Comparison of ENCODE assay signal across 8 mouse cellular contexts in genomic region chr2:155818596-155819391, GRCm38 (mm10). TPM values are rescaled to one million over a fixed set of nuclear protein-coding genes. Genes with fewer than 3 reads are reported as not detected.
A peak's percentile ranks its signal among the peaks of the same experiment; 100 is the strongest.
DNase-seq lines count a peak whose midpoint lies in the region; ATAC-seq and TF ChIP-seq lines count a peak whose summit lies in the region.

No protein-coding gene starts in this region.

- peak overlapping the region; percentile 96 for H3K4me2 ChIP-seq in embryonic facial prominence, embryonic 13.5 days
- peak overlapping the region; percentile 93 for H3K4me2 ChIP-seq in limb, embryonic 13.5 days (replicated peaks)
- peak overlapping the region; percentile 81 for H3K4me2 ChIP-seq in midbrain, embryonic 16.5 days (ENCODE audit: low read length)

- 1% methylated on average over 37 of the region's 37 CpGs for whole genome bisulfite sequencing in embryonic facial prominence, embryonic 13.5 days
- WGBS in heart, adult 2 months: under 1% methylated on average over 37 of the region's 37 CpGs
- WGBS in limb, embryonic 13.5 days: 2% methylated on average over 37 of the region's 37 CpGs
- WGBS in midbrain, embryonic 16.5 days: 3% methylated on average over 37 of the region's 37 CpGs

- peak; percentile 99 for DNase-seq in 3134 (ENCODE audit: extremely low read depth, insufficient read length, low spot score)
- peak; percentile 98 to 99 for DNase-seq in adrenal gland, postnatal 36 days
- DNase-seq in heart, adult 2 months: peak; percentile 97
- DNase-seq in kidney, adult 8-10 months: peak; percentile 96 to 98
- peak; percentile 89 to 96 for DNase-seq in spleen, postnatal 10 days (ENCODE audit: low spot score in 2 of 2)

- H3K36me3 ChIP-seq in embryonic facial prominence, embryonic 13.5 days: peaks cover 45% of the 10 kb centered on the region
- no peaks in the 10 kb centered on the region for H3K36me3 ChIP-seq in heart, adult 2 months (ENCODE audit: control insufficient read depth, insufficient read depth, low read length)
- H3K36me3 ChIP-seq in limb, embryonic 13.5 days: peaks cover 41% of the 10 kb centered on the region
- peaks cover 16% of the 10 kb centered on the region for H3K36me3 ChIP-seq in midbrain, embryonic 16.5 days (ENCODE audit: control insufficient read depth, insufficient read depth, low read length)

- peak; percentile 80 for TF ChIP-seq EP300 in heart, adult 2 months (IDR thresholded peaks at IDR 0.05; ENCODE audit: insufficient read depth, low read depth, low read length)

- peak; percentile 98 for TF ChIP-seq POLR2A in heart, adult 2 months (IDR thresholded peaks at IDR 0.05; ENCODE audit: insufficient read depth, low read depth, low read length)

- no peak for TF ChIP-seq CTCF in heart, adult 2 months (IDR thresholded peaks at IDR 0.05)

- no peaks in the 10 kb centered on the region for H3K27me3 ChIP-seq in embryonic facial prominence, embryonic 13.5 days
- no peaks in the 10 kb centered on the region for H3K27me3 ChIP-seq in heart, adult 2 months (ENCODE audit: control insufficient read depth, insufficient read depth, low read length)
- no peaks in the 10 kb centered on the region for H3K27me3 ChIP-seq in limb, embryonic 13.5 days
- no peaks in the 10 kb centered on the region for H3K27me3 ChIP-seq in midbrain, embryonic 16.5 days (ENCODE audit: control insufficient read depth, insufficient read depth, low read depth, low read length)

- H3K9ac ChIP-seq in embryonic facial prominence, embryonic 13.5 days: peak overlapping the region; percentile 87
- H3K9ac ChIP-seq in heart, adult 2 months (ENCODE audit: low read depth, low read length): peak overlapping the region; percentile 76
- peak overlapping the region; percentile 89 for H3K9ac ChIP-seq in limb, embryonic 13.5 days
- peak overlapping the region; percentile 86 for H3K9ac ChIP-seq in midbrain, embryonic 16.5 days (ENCODE audit: low read depth, low read length)

- H3K79me2 ChIP-seq in heart, adult 2 months (replicated peaks; ENCODE audit: control insufficient read depth, insufficient read depth, low read length): 0 out of 2 replicates have a peak, but pooled peaks cover 1% of the 10 kb centered on the region

- no peaks in the 10 kb centered on the region for H3K9me3 ChIP-seq in embryonic facial prominence, embryonic 13.5 days
- no peaks in the 10 kb centered on the region for H3K9me3 ChIP-seq in limb, embryonic 13.5 days
- H3K9me3 ChIP-seq in midbrain, embryonic 16.5 days (replicated peaks; ENCODE audit: control insufficient read depth, low read length, poor library complexity, severe bottlenecking): no peaks in the 10 kb centered on the region

- peaks cover 13% of the 10 kb centered on the region for H3K4me1 ChIP-seq in embryonic facial prominence, embryonic 13.5 days
- H3K4me1 ChIP-seq in heart, adult 2 months (ENCODE audit: control insufficient read depth, insufficient read depth, low read length): no peaks in the 10 kb centered on the region
- peaks cover 30% of the 10 kb centered on the region for H3K4me1 ChIP-seq in limb, embryonic 13.5 days
- peaks cover 15% of the 10 kb centered on the region for H3K4me1 ChIP-seq in midbrain, embryonic 16.5 days (ENCODE audit: control insufficient read depth, insufficient read depth, low read length)

- peak; percentile 87 for ATAC-seq in embryonic facial prominence, embryonic 13.5 days (ENCODE audit: insufficient number of reproducible peaks, insufficient read depth, low FRiP score, low TSS enrichment, low read depth)
- peak; percentile 94 for ATAC-seq in limb, embryonic 13.5 days (ENCODE audit: low FRiP score, low read depth)
- ATAC-seq in midbrain, embryonic 16.5 days: peak; percentile 93

- peak overlapping the region; percentile 72 for H3K4me3 ChIP-seq in embryonic facial prominence, embryonic 13.5 days
- peak overlapping the region; percentile 76 for H3K4me3 ChIP-seq in heart, adult 2 months
- H3K4me3 ChIP-seq in limb, embryonic 13.5 days: peak overlapping the region; percentile 73
- H3K4me3 ChIP-seq in midbrain, embryonic 16.5 days (ENCODE audit: low read depth, low read length): peak overlapping the region; percentile 53

- H3K27ac ChIP-seq in embryonic facial prominence, embryonic 13.5 days: peak overlapping the region; percentile 75
- peak overlapping the region; percentile 96 for H3K27ac ChIP-seq in heart, adult 2 months
- H3K27ac ChIP-seq in limb, embryonic 13.5 days: peak overlapping the region; percentile 69
- peak overlapping the region; percentile 75 for H3K27ac ChIP-seq in midbrain, embryonic 16.5 days (ENCODE audit: low read length)

- intact Hi-C loops in heart, adult 2 months (cut with DNase I): loop anchor here (5.0 kb wide), 2 partner anchors 91 to 126 kb away; partner anchors contain the start of genes Edem2 and Trpc4ap

RNA-seq across cellular contexts. Expression of gene BC029722, which starts 0.4 kb away (rescaled TPM):
- total RNA-seq in adrenal gland, postnatal 36 days (2021): 100 to 1,000 TPM; 185 to 198 TPM
- polyA plus RNA-seq in embryonic facial prominence, embryonic 13.5 days (2015; fragmentation: Nextera tagmentation; extraction: Ambion mirVana): 16.6 and 17.5 TPM in 2 replicates
- total RNA-seq in heart, adult 2 months (2021): 10 to 100 TPM; 25.4 to 28.9 TPM
- 41.0 and 43.7 TPM in 2 replicates for polyA plus RNA-seq in heart, adult 2 months (2012; rRNA removed)
- 16.2 and 18.1 TPM in 2 replicates for polyA plus RNA-seq in limb, embryonic 13.5 days (2015; fragmentation: Nextera tagmentation; extraction: Ambion mirVana)
- 38.9 and 44.0 TPM in 2 replicates for polyA plus RNA-seq in midbrain, embryonic 16.5 days (2015; fragmentation: Nextera tagmentation; extraction: Ambion mirVana)

RNA-seq across cellular contexts. Expression of gene Eif6, which starts 7.9 kb away (rescaled TPM):
- total RNA-seq in adrenal gland, postnatal 36 days (2021): 100 to 1,000 TPM; 158 to 163 TPM
- polyA plus RNA-seq in embryonic facial prominence, embryonic 13.5 days (2015; fragmentation: Nextera tagmentation; extraction: Ambion mirVana): 174 and 201 TPM in 2 replicates
- 10 to 100 TPM; 51.2 to 52.3 TPM for total RNA-seq in heart, adult 2 months (2021)
- 40.1 and 51.4 TPM in 2 replicates for polyA plus RNA-seq in heart, adult 2 months (2012; rRNA removed)
- 188 and 192 TPM in 2 replicates for polyA plus RNA-seq in limb, embryonic 13.5 days (2015; fragmentation: Nextera tagmentation; extraction: Ambion mirVana)
- 134 and 136 TPM in 2 replicates for polyA plus RNA-seq in midbrain, embryonic 16.5 days (2015; fragmentation: Nextera tagmentation; extraction: Ambion mirVana)

RNA-seq across cellular contexts. Expression of gene Fam83c, which starts 15.9 kb away (rescaled TPM):
- total RNA-seq in adrenal gland, postnatal 36 days (2021): not detected
- polyA plus RNA-seq in embryonic facial prominence, embryonic 13.5 days (2015; fragmentation: Nextera tagmentation; extraction: Ambion mirVana): 0.98 and 1.6 TPM in 2 replicates
- total RNA-seq in heart, adult 2 months (2021): not detected
- not detected in 2 replicates for polyA plus RNA-seq in heart, adult 2 months (2012; rRNA removed)
- polyA plus RNA-seq in limb, embryonic 13.5 days (2015; fragmentation: Nextera tagmentation; extraction: Ambion mirVana): 0.42 and 0.47 TPM in 2 replicates
- polyA plus RNA-seq in midbrain, embryonic 16.5 days (2015; fragmentation: Nextera tagmentation; extraction: Ambion mirVana): 0.49 and 0.51 TPM in 2 replicates

RNA-seq across cellular contexts. Expression of gene Mmp24, which starts 43.7 kb away (rescaled TPM):
- 1 to 10 TPM; 1.4 to 1.7 TPM for total RNA-seq in adrenal gland, postnatal 36 days (2021)
- polyA plus RNA-seq in embryonic facial prominence, embryonic 13.5 days (2015; fragmentation: Nextera tagmentation; extraction: Ambion mirVana): 0.14 and 0.32 TPM in 2 replicates
- not detected for total RNA-seq in heart, adult 2 months (2021)
- polyA plus RNA-seq in heart, adult 2 months (2012; rRNA removed): 0.06 TPM in 1 of 2 replicates, not detected in the other
- polyA plus RNA-seq in limb, embryonic 13.5 days (2015; fragmentation: Nextera tagmentation; extraction: Ambion mirVana): 0.05 and 0.20 TPM in 2 replicates
- polyA plus RNA-seq in midbrain, embryonic 16.5 days (2015; fragmentation: Nextera tagmentation; extraction: Ambion mirVana): 16.4 and 16.7 TPM in 2 replicates

Comparison
In these comparisons a context has a peak if more than half of its experiments do, and no peak if none do; other contexts are left out.
1. Peak in every context shown above with its lines: DNase-seq, ATAC-seq, H3K4me3 ChIP-seq and H3K27ac ChIP-seq.